Mouse (Mus musculus) neural tube, embryonic 11.5 days (tissue): ENCODE results near the gene Acod1. TPM values are rescaled to one million over a fixed set of nuclear protein-coding genes. Genes with fewer than 3 reads are reported as not detected.
A peak's percentile ranks its signal among the peaks of the same experiment; 100 is the strongest.

ENCODE experiments used
- ATAC-seq: fragments of 200-750 bp; cut with Nextera tagmentation; 2 replicates; pipeline ENCODE4 v1.8.0; 2017; ENCODE audit warnings: moderate number of reproducible peaks, mild to moderate bottlenecking, moderate TSS enrichment, moderate library complexity; ENCODE audit not compliant: insufficient read depth, low FRiP score, low TSS enrichment
- DNase-seq: peaks from one replicate; pipeline ENCODE4 v3.0.0-alpha.2; 2015; ENCODE audit warnings: low spot score
- H3K27ac ChIP-seq: fragments of 300-500 bp; sonication (generic); 2 replicates; pipeline ENCODE4 v1.5.1; 2014; ENCODE audit warnings: low read depth, mild to moderate bottlenecking, low read length
- H3K27me3 ChIP-seq: fragments of 300-500 bp; sonication (generic); 2 replicates; pipeline ENCODE4 v1.6.1; 2014; ENCODE audit warnings: mild to moderate bottlenecking, low read length, mixed read lengths; ENCODE audit not compliant: control insufficient read depth, insufficient read depth
- H3K36me3 ChIP-seq: fragments of 300-500 bp; sonication (generic); 2 replicates; pipeline ENCODE4 v1.6.1; 2014; ENCODE audit warnings: mild to moderate bottlenecking, low read length, moderate library complexity, mixed read lengths; ENCODE audit not compliant: control insufficient read depth, insufficient read depth
- H3K4me1 ChIP-seq: fragments of 300-500 bp; sonication (generic); 2 replicates; pipeline ENCODE4 v1.6.1; 2014; ENCODE audit warnings: low read length, mixed read lengths; ENCODE audit not compliant: control insufficient read depth, insufficient read depth
- H3K4me2 ChIP-seq: fragments of 300-500 bp; sonication (generic); 2 replicates; pipeline ENCODE4 v1.6.1; 2014; ENCODE audit warnings: low read depth, mild to moderate bottlenecking, moderate library complexity
- H3K4me3 ChIP-seq: fragments of 300-500 bp; sonication (generic); 2 replicates; pipeline ENCODE4 v1.5.1; 2014; ENCODE audit warnings: low read depth, low read length
- H3K9ac ChIP-seq: fragments of 300-500 bp; sonication (generic); 2 replicates; pipeline ENCODE4 v1.6.1; 2014; ENCODE audit warnings: mild to moderate bottlenecking, low read length
- H3K9me3 ChIP-seq: fragments of 300-500 bp; sonication (generic); 2 replicates; pipeline ENCODE4 v1.6.1; 2016; ENCODE audit warnings: low read length; ENCODE audit not compliant: control insufficient read depth
- WGBS: fragments of 180-500 bp; shearing (Covaris S2); extraction: QIAGEN DNeasy Blood & Tissue Kit; methylation state at CpG from one replicate; pipeline ENCODE4 v1.1.7; 2014; 5-methylcytosine and 5-hydroxymethylcytosine counted together
- polyA plus RNA-seq: library from polyadenylated mRNA; unstranded; fragments of >200 nt; fragmentation: Nextera tagmentation; extraction: Ambion mirVana; gene quantifications from 2 replicates; pipeline ENCODE4 v1.2.1, GENCODE M21; 2014

The Acod1 gene
- polyA plus RNA-seq, 1 experiment from 2014 or later: not detected

DNA sequence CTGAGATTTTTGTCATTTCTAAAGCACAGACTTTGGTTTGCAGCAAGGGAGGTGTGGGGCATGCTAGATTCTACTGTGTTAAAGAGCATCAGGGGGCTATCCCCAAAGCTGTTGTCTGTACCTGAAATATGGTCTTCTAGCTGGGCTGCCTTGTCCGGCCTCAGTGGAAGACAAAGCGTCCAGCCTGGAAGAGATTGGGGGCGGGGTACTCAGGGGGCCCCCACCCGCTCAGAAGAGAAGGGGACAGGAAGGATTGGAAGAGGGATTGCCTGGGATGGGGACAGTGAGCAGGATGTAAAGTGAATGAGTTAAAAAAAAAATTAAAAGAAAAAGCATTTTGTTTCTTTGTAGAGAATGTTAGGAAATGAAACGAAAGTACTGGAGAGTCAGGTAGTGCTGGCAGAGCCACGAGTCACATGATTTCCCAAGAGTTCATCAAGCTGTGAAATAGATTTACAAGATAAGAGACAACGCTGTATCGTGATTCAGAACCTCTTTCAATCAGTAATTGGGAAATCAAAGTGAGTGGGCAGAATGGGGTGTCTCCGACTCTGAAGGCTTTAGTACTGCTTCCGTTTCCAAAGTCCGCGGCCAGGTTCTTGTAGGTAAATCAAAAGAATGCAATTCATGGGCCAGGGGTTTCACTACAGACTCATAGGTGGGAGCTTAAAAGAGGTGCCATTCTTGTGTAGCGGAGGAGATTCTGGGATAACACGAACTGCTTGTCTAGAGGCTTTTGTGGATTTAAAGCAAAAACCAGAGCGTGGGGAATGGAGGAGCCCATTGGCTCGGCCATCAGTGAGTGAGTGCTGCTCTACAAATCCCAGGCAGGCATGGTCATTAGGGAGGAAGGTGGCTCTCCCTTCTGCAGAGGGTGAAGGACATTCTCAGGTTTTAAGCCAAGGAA is 31.5 kb downstream of the Acod1 start:
- Histone ChIP-seq H3K4me1 (no peaks in the 10 kb centered on the region), H3K27ac (no peak overlapping the region), H3K27me3 (no peaks in the 10 kb centered on the region), H3K4me2 (no peak overlapping the region), H3K9ac (no peak overlapping the region), H3K4me3 (no peak overlapping the region), H3K9me3 (no peaks in the 10 kb centered on the region), H3K36me3 (no peaks in the 10 kb centered on the region; the same call in none of the 2 replicates)
- ATAC-seq (no peak), DNase-seq (no peak)
- WGBS: 90% methylated on average over 16 of the region's 16 CpGs

GRCm38 (mm10) chr14:103079209-103079977 is 32.6 kb downstream of the Acod1 start:
- H3K27ac ChIP-seq: no peak overlapping the region
- H3K36me3 ChIP-seq: no peaks in the 10 kb centered on the region; the same call in none of the 2 replicates
- no peak overlapping the region for H3K4me3 ChIP-seq
- no peak overlapping the region for H3K4me2 ChIP-seq
- DNase-seq (no peak), ATAC-seq (no peak)
- WGBS: 85% methylated on average over 9 of the region's 9 CpGs
- H3K9ac ChIP-seq: no peak overlapping the region
- H3K27me3 ChIP-seq: no peaks in the 10 kb centered on the region
- no peaks in the 10 kb centered on the region for H3K9me3 ChIP-seq
- H3K4me1 ChIP-seq: no peaks in the 10 kb centered on the region

DNA sequence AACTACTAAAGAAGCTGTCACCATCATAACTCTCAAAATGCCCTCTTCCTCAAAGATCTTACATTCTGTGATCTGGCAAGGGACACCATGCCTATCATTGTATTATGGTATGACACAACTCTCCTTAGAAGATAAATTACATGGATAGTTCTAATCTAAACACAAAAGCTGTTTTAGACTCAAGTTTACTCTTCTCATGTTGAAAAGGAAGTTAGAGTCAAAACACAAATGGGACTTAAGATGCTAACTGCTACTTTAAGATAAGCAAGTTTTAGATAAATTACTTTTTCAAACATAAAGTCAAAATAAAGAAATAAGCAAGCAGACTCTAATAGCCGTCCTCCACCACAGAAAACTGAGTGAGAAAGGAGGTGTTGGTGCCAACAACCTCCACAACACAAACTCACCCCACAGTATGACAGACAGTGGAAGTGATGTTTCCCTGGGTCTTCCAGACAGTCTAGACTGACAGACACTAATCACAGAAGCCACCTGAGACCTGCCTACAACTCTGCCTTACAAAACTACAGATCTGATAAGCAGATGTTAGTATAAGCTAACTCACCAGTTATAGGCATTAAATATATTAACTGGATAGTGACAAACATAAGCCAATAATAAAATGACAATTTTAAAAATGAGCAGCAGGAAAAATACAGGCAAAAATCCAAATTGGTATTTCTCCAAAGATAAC is 39.2 kb downstream of the Acod1 start:
- 89% methylated on average over 1 of the region's 1 CpGs for WGBS
- Histone ChIP-seq H3K4me1 (no peaks in the 10 kb centered on the region), H3K9ac (no peak overlapping the region), H3K4me3 (no peak overlapping the region), H3K27me3 (no peaks in the 10 kb centered on the region), H3K27ac (no peak overlapping the region), H3K4me2 (no peak overlapping the region), H3K9me3 (no peaks in the 10 kb centered on the region), H3K36me3 (peaks cover 8% of the 10 kb centered on the region)
- DNase-seq (no peak), ATAC-seq (no peak)

DNA sequence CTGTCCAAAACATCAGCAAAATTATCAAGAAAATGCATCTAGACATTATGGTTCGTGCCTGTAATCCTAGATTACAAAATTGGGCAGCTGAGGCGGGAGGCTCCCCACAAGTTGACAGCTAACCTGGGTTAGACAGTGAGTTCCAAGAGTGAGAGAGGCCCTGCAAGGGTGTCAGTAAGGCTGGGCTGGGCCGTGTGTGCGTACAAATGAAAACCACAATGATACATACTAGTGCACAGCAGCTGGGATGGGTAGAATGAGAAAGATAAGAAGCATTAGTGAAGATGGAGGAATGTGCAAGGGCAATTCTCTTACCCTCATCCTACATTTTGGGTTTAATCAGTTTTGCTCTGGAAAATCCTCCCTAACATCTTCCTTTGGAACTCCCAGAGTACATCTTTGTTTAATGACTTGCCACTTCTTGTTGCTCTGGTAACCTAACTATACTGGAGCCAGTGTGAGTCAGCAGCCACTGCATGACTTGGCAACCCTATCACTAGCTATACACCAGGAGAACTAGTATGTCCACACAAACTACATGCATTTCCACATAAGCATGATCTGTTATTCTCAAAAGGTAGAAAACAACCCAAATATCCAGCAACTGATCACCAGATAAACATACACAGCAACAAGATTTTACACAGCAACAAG is 40.0 kb downstream of the Acod1 start:
- H3K4me1 ChIP-seq: no peaks in the 10 kb centered on the region
- no peak overlapping the region for H3K9ac ChIP-seq
- H3K9me3 ChIP-seq: no peaks in the 10 kb centered on the region
- H3K27ac ChIP-seq: no peak overlapping the region
- H3K36me3 ChIP-seq: peaks cover 8% of the 10 kb centered on the region
- no peak overlapping the region for H3K4me3 ChIP-seq
- no peak overlapping the region for H3K4me2 ChIP-seq
- no peaks in the 10 kb centered on the region for H3K27me3 ChIP-seq
- no peak for DNase-seq
- no peak for ATAC-seq
- 96% methylated on average over 4 of the region's 4 CpGs for WGBS

DNA sequence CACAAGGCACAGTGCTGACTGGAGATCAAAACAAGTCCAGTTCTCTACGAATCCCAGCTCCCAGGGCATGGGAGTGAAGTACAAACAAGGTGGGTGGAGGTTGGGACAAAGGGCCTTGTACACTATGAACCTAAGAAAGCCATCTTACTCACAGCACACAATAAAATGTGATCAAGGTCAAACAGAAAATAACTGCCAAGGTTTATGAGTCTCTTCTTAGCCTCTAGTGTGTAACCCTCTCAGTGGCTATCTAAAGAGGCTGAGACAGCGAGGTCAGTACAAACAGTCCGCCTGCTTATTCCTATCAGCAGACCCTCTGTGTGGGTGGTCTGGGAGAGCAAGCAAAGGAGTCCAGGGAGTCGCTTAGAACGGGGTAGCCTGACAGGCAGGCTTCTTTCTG is 41.1 kb downstream of the Acod1 start:
- H3K9me3 ChIP-seq: no peaks in the 10 kb centered on the region
- H3K4me1 ChIP-seq: no peaks in the 10 kb centered on the region
- ATAC-seq (no peak), DNase-seq (no peak)
- H3K4me2 ChIP-seq: no peak overlapping the region
- no peaks in the 10 kb centered on the region for H3K27me3 ChIP-seq
- H3K36me3 ChIP-seq: peaks cover 8% of the 10 kb centered on the region
- 95% methylated on average over 5 of the region's 5 CpGs for WGBS
- no peak overlapping the region for H3K4me3 ChIP-seq
- no peak overlapping the region for H3K9ac ChIP-seq
- no peak overlapping the region for H3K27ac ChIP-seq

DNA sequence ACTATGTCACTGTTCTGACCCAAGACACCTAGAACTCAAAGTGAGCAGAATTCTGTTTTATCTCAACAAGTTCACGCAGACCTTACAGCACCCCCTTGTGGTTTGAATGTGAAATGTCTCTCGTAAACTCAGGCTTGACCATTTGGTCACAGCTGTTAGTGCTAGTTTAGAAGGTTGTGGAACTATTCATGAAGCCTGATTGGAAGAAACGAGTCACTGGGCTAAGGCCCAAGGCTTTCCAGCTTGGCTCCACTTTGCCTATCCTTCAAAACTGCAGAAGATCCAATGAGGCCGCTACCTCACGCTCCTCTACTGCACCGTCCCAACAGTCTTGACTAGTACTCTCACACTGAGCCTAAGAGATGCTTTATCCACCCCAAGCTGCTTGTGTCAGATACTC is 41.8 kb downstream of the Acod1 start:
- Histone ChIP-seq H3K9me3 (no peaks in the 10 kb centered on the region), H3K4me2 (no peak overlapping the region), H3K27me3 (no peaks in the 10 kb centered on the region), H3K27ac (no peak overlapping the region), H3K9ac (no peak overlapping the region), H3K4me1 (no peaks in the 10 kb centered on the region), H3K4me3 (no peak overlapping the region), H3K36me3 (peaks cover 8% of the 10 kb centered on the region)
- DNase-seq (peak; percentile 30), ATAC-seq (no peak)
- WGBS: 74% methylated on average over 6 of the region's 6 CpGs

GRCm38 (mm10) chr14:103093236-103093635 is 46.5 kb downstream of the Acod1 start:
- Histone ChIP-seq H3K4me1 (0 out of 2 replicates have a peak, but pooled peaks cover 3% of the 10 kb centered on the region), H3K9me3 (no peaks in the 10 kb centered on the region), H3K4me3 (no peak overlapping the region), H3K27ac (no peak overlapping the region), H3K9ac (no peak overlapping the region), H3K36me3 (peaks cover 3% of the 10 kb centered on the region), H3K4me2 (no peak overlapping the region), H3K27me3 (no peaks in the 10 kb centered on the region)
- 70% methylated on average over 3 of the region's 3 CpGs for WGBS
- DNase-seq (no peak), ATAC-seq (no peak)

DNA sequence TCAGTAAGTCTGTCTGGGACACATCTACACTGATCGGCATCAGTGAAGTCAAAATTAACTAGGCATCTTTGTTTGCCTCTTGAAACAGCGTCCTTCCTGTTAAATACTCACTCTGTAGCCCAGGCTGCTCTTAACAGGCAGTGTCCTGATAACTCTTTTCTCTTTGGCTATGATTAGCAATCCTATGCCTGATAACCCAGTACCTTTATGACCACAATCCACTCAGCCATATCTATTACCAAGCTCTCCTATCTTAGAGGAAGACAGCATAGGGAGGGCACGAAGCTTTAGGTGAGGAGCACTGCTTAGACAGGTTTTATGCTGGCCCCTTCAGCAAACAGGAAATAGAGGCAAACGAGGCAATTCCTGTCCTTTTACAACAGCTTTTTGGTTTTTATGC is 46.9 kb downstream of the Acod1 start:
- DNase-seq (no peak), ATAC-seq (no peak)
- no peak overlapping the region for H3K4me2 ChIP-seq
- peaks cover 3% of the 10 kb centered on the region; the same call in 1 of the 2 replicates for H3K36me3 ChIP-seq
- H3K4me1 ChIP-seq: 0 out of 2 replicates have a peak, but pooled peaks cover 3% of the 10 kb centered on the region
- no peak overlapping the region for H3K9ac ChIP-seq
- no peaks in the 10 kb centered on the region for H3K9me3 ChIP-seq
- no peaks in the 10 kb centered on the region for H3K27me3 ChIP-seq
- H3K27ac ChIP-seq: no peak overlapping the region
- H3K4me3 ChIP-seq: no peak overlapping the region
- 68% methylated on average over 4 of the region's 4 CpGs for WGBS
